Mouse (Mus musculus) forebrain, embryonic 13.5 days (tissue): ENCODE measurements around the gene Rhoh. TPM values are rescaled to one million over a fixed set of nuclear protein-coding genes. Genes with fewer than 3 reads are reported as not detected.

Source experiments
- ATAC-seq: fragments of 200-750 bp; cut with Nextera tagmentation; 2 replicates; pipeline ENCODE4 v1.8.0; 2017
- H3K27ac ChIP-seq: fragments of 300-500 bp; sonication (generic); 2 replicates; pipeline ENCODE4 v1.5.1; 2015; ENCODE audit warnings: inconsistent platforms, mild to moderate bottlenecking, moderate library complexity
- H3K27me3 ChIP-seq: fragments of 300-500 bp; sonication (generic); 2 replicates; pipeline ENCODE4 v1.6.1; 2015; ENCODE audit warnings: mild to moderate bottlenecking, inconsistent platforms
- H3K36me3 ChIP-seq: fragments of 300-500 bp; sonication (generic); 2 replicates; pipeline ENCODE4 v1.6.1; 2015; ENCODE audit warnings: mild to moderate bottlenecking, inconsistent platforms; ENCODE audit not compliant: poor library complexity, severe bottlenecking
- H3K4me1 ChIP-seq: fragments of 300-500 bp; sonication (generic); 2 replicates; pipeline ENCODE4 v1.6.1; 2015; ENCODE audit warnings: inconsistent platforms
- H3K4me2 ChIP-seq: fragments of 300-500 bp; sonication (generic); 2 replicates; pipeline ENCODE4 v1.6.1; 2015; ENCODE audit warnings: inconsistent platforms, mild to moderate bottlenecking, moderate library complexity
- H3K4me3 ChIP-seq: fragments of 300-500 bp; sonication (generic); 2 replicates; pipeline ENCODE4 v1.5.1; 2015; ENCODE audit warnings: mild to moderate bottlenecking, inconsistent platforms
- H3K9ac ChIP-seq: fragments of 300-500 bp; sonication (generic); 2 replicates; pipeline ENCODE4 v1.6.1; 2015; ENCODE audit warnings: mild to moderate bottlenecking, inconsistent platforms
- H3K9me3 ChIP-seq: fragments of 300-500 bp; sonication (generic); replicated peaks from 2 replicates; pipeline ENCODE4 v1.6.1; 2016; ENCODE audit warnings: inconsistent platforms
- WGBS: fragments of 180-500 bp; shearing (Covaris S2); methylation state at CpG from one replicate; pipeline ENCODE4 v1.1.7; 2015; 5-methylcytosine and 5-hydroxymethylcytosine counted together
- polyA plus RNA-seq: library from polyadenylated mRNA; unstranded; fragments of >200 nt; fragmentation: Nextera tagmentation; extraction: Ambion mirVana; gene quantifications from 2 replicates; pipeline ENCODE4 v1.2.1, GENCODE M21; 2015

Rhoh gene
- polyA plus RNA-seq, 1 experiment from 2014 or later, result 0.32 TPM

- Histone ChIP-seq H3K4me1 (peaks cover 5% of the 10 kb centered on the region; the same call in 1 of the 2 replicates), H3K27ac (peak overlapping the region; percentile 59), H3K36me3 (no peaks in the 10 kb centered on the region), H3K4me3 (no peak overlapping the region), H3K9ac (no peak overlapping the region), H3K9me3 (peaks cover 19% of the 10 kb centered on the region; the same call in 1 of the 2 replicates), H3K4me2 (no peak overlapping the region), H3K27me3 (no peaks in the 10 kb centered on the region)
- 45% methylated on average over 7 of the region's 7 CpGs for WGBS
- peak; percentile 90 for ATAC-seq
Measured at GRCm38 (mm10) chr5:65900862-65901265, 39.9 kb downstream of the Rhoh start.

GRCm38 (mm10) chr5:65901868-65902418 lies 40.9 kb downstream of the Rhoh start:
- H3K9me3 ChIP-seq, result peaks cover 19% of the 10 kb centered on the region; the same call in 1 of the 2 replicates
- H3K4me2 ChIP-seq, result no peak overlapping the region
- WGBS, result 96% methylated on average over 10 of the region's 10 CpGs
- peaks cover 5% of the 10 kb centered on the region; the same call in 1 of the 2 replicates for H3K4me1 ChIP-seq
- no peak for ATAC-seq
- no peak overlapping the region for H3K27ac ChIP-seq
- no peaks in the 10 kb centered on the region for H3K27me3 ChIP-seq
- no peak overlapping the region for H3K4me3 ChIP-seq
- H3K36me3 ChIP-seq, result no peaks in the 10 kb centered on the region
- H3K9ac ChIP-seq, result no peak overlapping the region

- H3K4me3 ChIP-seq, result no peak overlapping the region
- H3K27me3 ChIP-seq, result no peaks in the 10 kb centered on the region
- H3K36me3 ChIP-seq, result no peaks in the 10 kb centered on the region
- no peak for ATAC-seq
- no peak overlapping the region for H3K9ac ChIP-seq
- 93% methylated on average over 9 of the region's 9 CpGs for WGBS
- H3K27ac ChIP-seq, result no peak overlapping the region
- H3K4me2 ChIP-seq, result no peak overlapping the region
- H3K4me1 ChIP-seq, result peaks cover 5% of the 10 kb centered on the region; the same call in 1 of the 2 replicates
- peaks cover 19% of the 10 kb centered on the region; the same call in 1 of the 2 replicates for H3K9me3 ChIP-seq
Measured at GRCm38 (mm10) chr5:65902811-65903210, 41.8 kb downstream of the Rhoh start.

GRCm38 (mm10) chr5:65904476-65904875 lies 43.5 kb downstream of the Rhoh start:
- ATAC-seq, result no peak
- 93% methylated on average over 4 of the region's 4 CpGs for WGBS
- Histone ChIP-seq H3K4me3 (no peak overlapping the region), H3K27ac (no peak overlapping the region), H3K36me3 (no peaks in the 10 kb centered on the region), H3K4me1 (peaks cover 5% of the 10 kb centered on the region; the same call in 1 of the 2 replicates), H3K4me2 (no peak overlapping the region), H3K9ac (no peak overlapping the region), H3K9me3 (peaks cover 19% of the 10 kb centered on the region; the same call in 1 of the 2 replicates), H3K27me3 (no peaks in the 10 kb centered on the region)

- no peak overlapping the region for H3K9ac ChIP-seq
Measured at GRCm38 (mm10) chr5:65908751-65909150, 47.7 kb downstream of the Rhoh start.

GRCm38 (mm10) chr5:65909321-65909720 lies 48.3 kb downstream of the Rhoh start:
- H3K4me2 ChIP-seq, result no peak overlapping the region
- no peaks in the 10 kb centered on the region for H3K27me3 ChIP-seq
- no peak for ATAC-seq
- H3K9me3 ChIP-seq, result 0 out of 2 replicates have a peak, but pooled peaks cover 7% of the 10 kb centered on the region
- H3K4me3 ChIP-seq, result no peak overlapping the region
- no peaks in the 10 kb centered on the region for H3K36me3 ChIP-seq
- no peak overlapping the region for H3K27ac ChIP-seq
- WGBS, result 76% methylated on average over 4 of the region's 4 CpGs
- H3K9ac ChIP-seq, result no peak overlapping the region
- no peaks in the 10 kb centered on the region for H3K4me1 ChIP-seq

More at GRCm38 (mm10) chr5:65908751-65909150, 47.7 kb downstream of the Rhoh start:
- H3K4me3 ChIP-seq, result no peak overlapping the region
- no peak for ATAC-seq
- no peaks in the 10 kb centered on the region for H3K27me3 ChIP-seq
- WGBS, result 79% methylated on average over 2 of the region's 2 CpGs
- H3K9me3 ChIP-seq, result peaks cover 13% of the 10 kb centered on the region; the same call in 1 of the 2 replicates
- no peaks in the 10 kb centered on the region for H3K4me1 ChIP-seq
- no peaks in the 10 kb centered on the region for H3K36me3 ChIP-seq
- no peak overlapping the region for H3K4me2 ChIP-seq
- H3K27ac ChIP-seq, result no peak overlapping the region

GRCm38 (mm10) chr5:65910398-65910797 lies 49.4 kb downstream of the Rhoh start:
- Histone ChIP-seq H3K27me3 (no peaks in the 10 kb centered on the region), H3K27ac (no peak overlapping the region)
- 78% methylated on average over 4 of the region's 4 CpGs for WGBS

GRCm38 (mm10) chr5:65911676-65912075 lies 50.7 kb downstream of the Rhoh start:
- Histone ChIP-seq H3K4me2 (no peak overlapping the region), H3K4me3 (no peak overlapping the region), H3K9me3 (no peaks in the 10 kb centered on the region), H3K9ac (no peak overlapping the region), H3K27me3 (no peaks in the 10 kb centered on the region), H3K27ac (no peak overlapping the region), H3K4me1 (no peaks in the 10 kb centered on the region), H3K36me3 (no peaks in the 10 kb centered on the region)
- ATAC-seq, result no peak
- 84% methylated on average over 7 of the region's 7 CpGs for WGBS

More at GRCm38 (mm10) chr5:65910398-65910797, 49.4 kb downstream of the Rhoh start:
- H3K9me3 ChIP-seq, result no peaks in the 10 kb centered on the region
- H3K9ac ChIP-seq, result no peak overlapping the region
- no peak overlapping the region for H3K4me2 ChIP-seq
- no peaks in the 10 kb centered on the region for H3K36me3 ChIP-seq
- no peaks in the 10 kb centered on the region for H3K4me1 ChIP-seq
- H3K4me3 ChIP-seq, result no peak overlapping the region
- ATAC-seq, result no peak

GRCm38 (mm10) chr5:65912201-65912600 lies 51.2 kb downstream of the Rhoh start:
- no peak for ATAC-seq
- no peak overlapping the region for H3K4me3 ChIP-seq
- H3K9ac ChIP-seq, result no peak overlapping the region
- no peaks in the 10 kb centered on the region for H3K36me3 ChIP-seq
- no peaks in the 10 kb centered on the region for H3K27me3 ChIP-seq
- H3K9me3 ChIP-seq, result no peaks in the 10 kb centered on the region
- H3K4me1 ChIP-seq, result no peaks in the 10 kb centered on the region
- H3K27ac ChIP-seq, result no peak overlapping the region
- no peak overlapping the region for H3K4me2 ChIP-seq
- WGBS, result 92% methylated on average over 5 of the region's 5 CpGs

GRCm38 (mm10) chr5:65913126-65913525 lies 52.1 kb downstream of the Rhoh start:
- no peaks in the 10 kb centered on the region for H3K27me3 ChIP-seq
- no peak overlapping the region for H3K4me3 ChIP-seq
- H3K9ac ChIP-seq, result no peak overlapping the region
- WGBS, result 92% methylated on average over 9 of the region's 9 CpGs
- H3K4me2 ChIP-seq, result no peak overlapping the region
- H3K4me1 ChIP-seq, result peaks cover under 1% of the 10 kb centered on the region; the same call in 1 of the 2 replicates
- H3K27ac ChIP-seq, result no peak overlapping the region
- no peak for ATAC-seq
- no peaks in the 10 kb centered on the region for H3K9me3 ChIP-seq
- H3K36me3 ChIP-seq, result no peaks in the 10 kb centered on the region

- WGBS, result 91% methylated on average over 7 of the region's 7 CpGs
- no peak overlapping the region for H3K4me3 ChIP-seq
- no peak overlapping the region for H3K9ac ChIP-seq
Measured at GRCm38 (mm10) chr5:65914342-65914741, 53.3 kb downstream of the Rhoh start.

GRCm38 (mm10) chr5:65916930-65917329 lies 55.9 kb downstream of the Rhoh start:
- H3K27ac ChIP-seq, result no peak overlapping the region
- no peaks in the 10 kb centered on the region for H3K9me3 ChIP-seq
- H3K27me3 ChIP-seq, result no peaks in the 10 kb centered on the region
- ATAC-seq, result no peak
- WGBS, result 86% methylated on average over 5 of the region's 5 CpGs
- H3K4me3 ChIP-seq, result no peak overlapping the region
- no peak overlapping the region for H3K9ac ChIP-seq
- no peaks in the 10 kb centered on the region for H3K36me3 ChIP-seq
- peaks cover 10% of the 10 kb centered on the region for H3K4me1 ChIP-seq
- no peak overlapping the region for H3K4me2 ChIP-seq

More at GRCm38 (mm10) chr5:65914342-65914741, 53.3 kb downstream of the Rhoh start:
- Histone ChIP-seq H3K27me3 (no peaks in the 10 kb centered on the region), H3K36me3 (no peaks in the 10 kb centered on the region), H3K27ac (no peak overlapping the region), H3K4me2 (no peak overlapping the region), H3K4me1 (peaks cover 10% of the 10 kb centered on the region), H3K9me3 (no peaks in the 10 kb centered on the region)
- no peak for ATAC-seq

- ATAC-seq, result peak; percentile 69
- peak overlapping the region; percentile 52 for H3K27ac ChIP-seq
- peaks cover 10% of the 10 kb centered on the region for H3K4me1 ChIP-seq
- no peaks in the 10 kb centered on the region for H3K27me3 ChIP-seq
- no peak overlapping the region for H3K4me3 ChIP-seq
- H3K9me3 ChIP-seq, result no peaks in the 10 kb centered on the region
- WGBS, result 82% methylated on average over 3 of the region's 3 CpGs
- no peak overlapping the region for H3K4me2 ChIP-seq
- no peak overlapping the region for H3K9ac ChIP-seq
- H3K36me3 ChIP-seq, result no peaks in the 10 kb centered on the region
Measured at GRCm38 (mm10) chr5:65918601-65919000, 57.6 kb downstream of the Rhoh start.
